Comparison of ENCODE assay signal across 16 mouse cellular contexts in the genomic region with DNA sequence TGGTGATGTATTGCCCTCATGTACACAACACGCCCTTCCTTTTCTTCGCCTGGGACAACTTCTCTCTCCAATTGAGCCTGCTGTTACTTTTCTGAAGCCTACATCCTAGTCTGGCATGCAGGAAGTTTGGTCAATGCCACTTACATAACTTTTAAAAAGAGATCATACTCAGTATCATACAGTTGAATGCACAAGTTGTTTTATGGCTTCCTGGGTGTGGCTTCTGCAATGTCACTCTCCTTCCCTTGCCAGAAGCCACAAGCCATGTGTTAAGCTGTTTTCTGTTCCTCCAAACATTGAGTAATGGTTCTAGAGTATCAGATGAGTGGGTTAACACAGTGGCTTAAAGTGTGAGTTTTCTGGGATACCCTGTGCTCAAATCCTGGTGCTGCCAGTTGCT. TPM values are rescaled to one million over a fixed set of nuclear protein-coding genes. Genes with fewer than 3 reads are reported as not detected.
DNase-seq lines count a peak whose midpoint lies in the region; ATAC-seq and TF ChIP-seq lines count a peak whose summit lies in the region.
"Had no signal": no experiment of that assay in that cellular context is flagged by ENCODE, and none has a peak within 500 bp of the region (broad histone marks: within the 10 kb centered on the region; RNA-seq: fewer than 3 reads in every experiment).

No protein-coding gene starts in this region.

- H3K27ac ChIP-seq in kidney, embryonic 16.5 days (ENCODE audit: low read length) = no peak overlapping the region
- peak overlapping the region; percentile 19; the same call in 1 of the 2 replicates for H3K27ac ChIP-seq in spleen, adult 2 months (ENCODE audit: insufficient read depth, low read length)
- H3K27ac ChIP-seq in cerebellum, adult 2 months (ENCODE audit: insufficient read depth, low read length) = no peak overlapping the region
- H3K27ac ChIP-seq in gastrocnemius, adult 2 months = no peak overlapping the region
- H3K27ac ChIP-seq: forebrain, embryonic 12.5 days; heart, embryonic 15.5 days; hindbrain, postnatal 0 days had no signal

- 0 out of 2 replicates have a peak, but pooled peaks cover 7% of the 10 kb centered on the region for H3K4me1 ChIP-seq in kidney, embryonic 16.5 days (ENCODE audit: insufficient read depth, low read length)
- peaks cover 8% of the 10 kb centered on the region; the same call in 1 of the 2 replicates for H3K4me1 ChIP-seq in spleen, adult 2 months (ENCODE audit: control insufficient read depth, insufficient read depth, insufficient read length)
- H3K4me1 ChIP-seq in cerebellum, adult 2 months (ENCODE audit: control insufficient read depth, insufficient read depth, low read length) = peaks cover 4% of the 10 kb centered on the region; the same call in 1 of the 2 replicates

- H3K9ac ChIP-seq in kidney, embryonic 16.5 days (replicated peaks; ENCODE audit: low read length) = no peak overlapping the region
- H3K9ac ChIP-seq: embryonic facial prominence, embryonic 13.5 days; forebrain, embryonic 12.5 days; heart, embryonic 15.5 days had no signal

- H3K27me3 ChIP-seq in kidney, embryonic 16.5 days (ENCODE audit: insufficient read depth, low read length) = no peaks in the 10 kb centered on the region
- H3K27me3 ChIP-seq in spleen, adult 2 months (ENCODE audit: control insufficient read depth, insufficient read depth, low read length) = no peaks in the 10 kb centered on the region
- no peaks in the 10 kb centered on the region for H3K27me3 ChIP-seq in cerebellum, adult 2 months (ENCODE audit: control insufficient read depth, insufficient read depth, low read length)
- H3K27me3 ChIP-seq: embryonic facial prominence, embryonic 13.5 days; forebrain, embryonic 12.5 days; heart, embryonic 15.5 days; Patski had no signal

- DNase-seq in kidney, adult 9 months = peak; percentile 48
- DNase-seq in spleen, adult 2 months (ENCODE audit: low read depth in 1 of 2, low spot score in 2 of 2) = peak in 1 of 2 experiments; percentile 33
- DNase-seq in spleen, postnatal 10 days (ENCODE audit: low spot score in 2 of 2) = no peak
- peak; percentile 70 for DNase-seq in lung, postnatal 36 days
- DNase-seq in cerebellum, adult 2 months = no peak
- DNase-seq in gastrocnemius, adult 2 months = no peak
- DNase-seq: cerebellum, postnatal 14 days; gastrocnemius, postnatal 14 days; thymus, postnatal 4 days had no signal

- no peak for TF ChIP-seq POLR2A in spleen, adult 2 months (IDR thresholded peaks at IDR 0.05; ENCODE audit: low read depth, low read length)
- no peak for TF ChIP-seq POLR2A in cerebellum, adult 2 months (IDR thresholded peaks at IDR 0.05; ENCODE audit: borderline replicate concordance, insufficient read depth, low read length)

- WGBS in kidney, embryonic 16.5 days = 72% methylated on average over 2 of the region's 2 CpGs
- WGBS in spleen, adult 2 months = 7% methylated on average over 2 of the region's 2 CpGs
- WGBS in cerebellum, adult 2 months = 92% methylated on average over 2 of the region's 2 CpGs

- H3K4me3 ChIP-seq in kidney, embryonic 16.5 days (ENCODE audit: low read length) = no peak overlapping the region
- no peak overlapping the region for H3K4me3 ChIP-seq in spleen, adult 2 months (ENCODE audit: extremely low read depth, insufficient read depth, insufficient read length)
- no peak overlapping the region for H3K4me3 ChIP-seq in cerebellum, adult 2 months (replicated peaks; ENCODE audit: insufficient read depth, low read depth, low read length)
- no peak overlapping the region for H3K4me3 ChIP-seq in gastrocnemius, adult 2 months
- H3K4me3 ChIP-seq: embryonic facial prominence, embryonic 13.5 days; forebrain, embryonic 12.5 days; heart, embryonic 15.5 days had no signal

- no peak for TF ChIP-seq CTCF in spleen, adult 2 months (IDR thresholded peaks at IDR 0.05; ENCODE audit: extremely low read depth, insufficient read depth, insufficient read length, insufficient replicate concordance)
- TF ChIP-seq CTCF in cerebellum, adult 2 months (IDR thresholded peaks at IDR 0.05; ENCODE audit: borderline replicate concordance, insufficient read depth, low read depth, low read length) = no peak
- no peak for TF ChIP-seq CTCF in gastrocnemius, adult 2 months (IDR thresholded peaks at IDR 0.05)

- intact Hi-C loops in gastrocnemius, adult 2 months (cut with DNase I) = loop anchor here (5.0 kb wide), 1 partner anchor 897 kb away; no protein-coding TSS in a partner anchor

- no peaks in the 10 kb centered on the region for H3K36me3 ChIP-seq in kidney, embryonic 16.5 days (ENCODE audit: insufficient read depth, low read length)
- peaks cover 1% of the 10 kb centered on the region; the same call in 1 of the 2 replicates for H3K36me3 ChIP-seq in spleen, adult 2 months (ENCODE audit: control insufficient read depth, insufficient read depth, low read length)
- H3K36me3 ChIP-seq: embryonic facial prominence, embryonic 13.5 days; forebrain, embryonic 12.5 days; heart, embryonic 15.5 days had no signal

- no peak for ATAC-seq in kidney, embryonic 16.5 days (ENCODE audit: low FRiP score, low TSS enrichment)
- ATAC-seq: CD4-positive, CD25-positive, alpha-beta regulatory T cell, adult 4 months; hindbrain, postnatal 0 days; Patski had no signal

- H3K9me3 ChIP-seq in kidney, embryonic 16.5 days (ENCODE audit: low read length) = no peaks in the 10 kb centered on the region
- H3K9me3 ChIP-seq: embryonic facial prominence, embryonic 13.5 days; forebrain, embryonic 12.5 days; heart, embryonic 15.5 days had no signal

- H3K4me2 ChIP-seq in kidney, embryonic 16.5 days (replicated peaks; ENCODE audit: low read depth, low read length) = no peak overlapping the region
- H3K4me2 ChIP-seq: embryonic facial prominence, embryonic 13.5 days; forebrain, embryonic 12.5 days; heart, embryonic 15.5 days had no signal

RNA-seq across cellular contexts. Expression of gene Fam49a, which starts 58.8 kb away (rescaled TPM):
- 7.2 and 8.8 TPM in 2 replicates for polyA plus RNA-seq in kidney, embryonic 16.5 days (2015; fragmentation: Nextera tagmentation; extraction: Ambion mirVana)
- 9.6 and 11.3 TPM in 2 replicates for polyA plus RNA-seq in spleen, adult 2 months (2012; rRNA removed)
- polyA plus RNA-seq in cerebellum, adult 2 months (2012; rRNA removed) = 19.6 and 21.7 TPM in 2 replicates
- 1 to 10 TPM; 5.5 to 6.3 TPM for total RNA-seq in gastrocnemius, adult 2 months (2021)

Comparison
In these comparisons a context has a peak if more than half of its experiments do, and no peak if none do; other contexts are left out.
1. DNase-seq: peak in kidney, adult 9 months (single experiment) and lung, postnatal 36 days (single experiment); none in spleen, postnatal 10 days (0 of 2), cerebellum, adult 2 months (0 of 2) and gastrocnemius, adult 2 months (single experiment).